Mouse (Mus musculus) midbrain, embryonic 11.5 days (tissue): ENCODE results near the gene Sult1e1. TPM values are rescaled to one million over a fixed set of nuclear protein-coding genes. Genes with fewer than 3 reads are reported as not detected.

ENCODE experiments used
- ATAC-seq: fragments of 200-750 bp; cut with Nextera tagmentation; 2 replicates; pipeline ENCODE4 v1.8.0; 2017; ENCODE audit warnings: moderate TSS enrichment, moderate library complexity; ENCODE audit not compliant: low FRiP score
- DNase-seq: peaks from one replicate; pipeline ENCODE4 v3.0.0; 2015; ENCODE audit warnings: low spot score; ENCODE audit errors: missing footprints
- H3K27ac ChIP-seq: fragments of 300-500 bp; sonication (generic); 2 replicates; pipeline ENCODE4 v1.5.1; 2014; ENCODE audit warnings: low read depth, low read length
- H3K27me3 ChIP-seq: fragments of 300-500 bp; sonication (generic); 2 replicates; pipeline ENCODE4 v1.6.1; 2014; ENCODE audit warnings: mild to moderate bottlenecking, low read length, moderate library complexity, mixed read lengths; ENCODE audit not compliant: control insufficient read depth, insufficient read depth
- H3K36me3 ChIP-seq: fragments of 300-500 bp; sonication (generic); 2 replicates; pipeline ENCODE4 v1.6.1; 2014; ENCODE audit warnings: mild to moderate bottlenecking, low read length, moderate library complexity, mixed read lengths; ENCODE audit not compliant: control insufficient read depth, insufficient read depth
- H3K4me1 ChIP-seq: fragments of 300-500 bp; sonication (generic); 2 replicates; pipeline ENCODE4 v1.6.1; 2014; ENCODE audit warnings: low read length; ENCODE audit not compliant: control insufficient read depth, insufficient read depth
- H3K4me2 ChIP-seq: fragments of 300-500 bp; sonication (generic); 2 replicates; pipeline ENCODE4 v1.6.1; 2014; ENCODE audit warnings: mild to moderate bottlenecking, moderate library complexity
- H3K4me3 ChIP-seq: fragments of 300-500 bp; sonication (generic); 2 replicates; pipeline ENCODE4 v1.5.1; 2014; ENCODE audit warnings: low read depth, low read length
- H3K9ac ChIP-seq: fragments of 300-500 bp; sonication (generic); 2 replicates; pipeline ENCODE4 v1.6.1; 2014; ENCODE audit warnings: low read length
- H3K9me3 ChIP-seq: fragments of 300-500 bp; sonication (generic); 2 replicates; pipeline ENCODE4 v1.6.1; 2016; ENCODE audit warnings: low read length; ENCODE audit not compliant: control insufficient read depth
- WGBS: fragments of 180-500 bp; shearing (Covaris S2); extraction: QIAGEN DNeasy Blood & Tissue Kit; methylation state at CpG from one replicate; pipeline ENCODE4 v1.1.7; 2014; 5-methylcytosine and 5-hydroxymethylcytosine counted together
- polyA plus RNA-seq: library from polyadenylated mRNA; unstranded; fragments of >200 nt; fragmentation: Nextera tagmentation; extraction: Ambion mirVana; gene quantifications from 2 replicates; pipeline ENCODE4 v1.2.1, GENCODE M21; 2014

The Sult1e1 gene
- polyA plus RNA-seq, result not detected in 2 replicates

DNA sequence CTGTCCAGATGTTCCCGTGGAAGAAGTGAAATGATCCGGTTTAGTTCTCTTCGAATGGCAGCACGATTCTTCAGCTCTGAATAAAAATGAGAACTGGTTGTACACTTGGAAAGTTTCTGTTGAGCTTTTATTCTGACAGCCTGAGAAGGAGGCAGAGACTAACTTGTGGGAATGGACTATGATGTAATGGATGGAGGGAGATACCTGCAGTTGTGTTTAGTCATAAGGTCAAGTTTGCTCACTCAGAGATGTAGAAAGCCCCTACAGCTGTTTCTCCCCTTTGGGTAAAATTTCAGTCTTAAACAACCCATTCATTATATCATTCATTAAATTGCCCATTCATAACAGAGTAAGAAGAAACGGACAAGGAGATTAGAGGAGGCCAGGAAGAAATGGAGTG is at the start of gene Sult1e1:
Gene Sult1e1 (minus strand): TSS at position 101 of the 400 bp plus-strand sequence.
- no peak for ATAC-seq

DNA sequence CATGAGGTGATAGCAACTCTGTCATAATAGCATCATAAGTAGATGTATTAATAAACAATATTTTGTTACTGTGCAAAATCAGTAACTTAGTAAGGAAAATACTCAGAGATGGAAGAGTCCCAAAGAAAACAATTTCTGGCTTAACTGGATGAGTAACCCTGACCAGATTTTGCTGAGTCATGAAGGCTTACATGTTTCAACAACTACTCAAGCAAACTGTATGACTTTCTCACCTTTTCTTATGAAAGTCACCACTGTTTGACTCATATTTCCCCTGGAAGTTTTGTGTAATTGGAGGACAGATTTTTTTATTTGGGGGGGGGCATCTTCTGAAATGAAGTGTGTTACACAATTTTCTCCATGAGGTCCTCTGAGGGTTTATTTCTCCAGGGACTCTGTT is 31.3 kb upstream of the Sult1e1 start:
- no peaks in the 10 kb centered on the region for H3K9me3 ChIP-seq
- H3K9ac ChIP-seq, result no peak overlapping the region
- H3K4me2 ChIP-seq, result no peak overlapping the region
- DNase-seq (no peak), ATAC-seq (no peak)
- H3K27me3 ChIP-seq, result no peaks in the 10 kb centered on the region
- H3K36me3 ChIP-seq, result no peaks in the 10 kb centered on the region
- no peaks in the 10 kb centered on the region for H3K4me1 ChIP-seq
- no peak overlapping the region for H3K27ac ChIP-seq
- no peak overlapping the region for H3K4me3 ChIP-seq

More for the DNA sequence above, at the start of gene Sult1e1:
- Histone ChIP-seq H3K27ac (no peak within 1 kb of the TSS), H3K4me1 (no peaks in the 10 kb centered on the region), H3K4me3 (no peak within 1 kb of the TSS), H3K27me3 (no peaks in the 10 kb centered on the region), H3K4me2 (no peak within 1 kb of the TSS), H3K9ac (no peak within 1 kb of the TSS), H3K36me3 (no peaks in the 10 kb centered on the region), H3K9me3 (no peaks in the 10 kb centered on the region)
- WGBS, result 83% methylated on average over 5 of the region's 5 CpGs
- no peak for DNase-seq

DNA sequence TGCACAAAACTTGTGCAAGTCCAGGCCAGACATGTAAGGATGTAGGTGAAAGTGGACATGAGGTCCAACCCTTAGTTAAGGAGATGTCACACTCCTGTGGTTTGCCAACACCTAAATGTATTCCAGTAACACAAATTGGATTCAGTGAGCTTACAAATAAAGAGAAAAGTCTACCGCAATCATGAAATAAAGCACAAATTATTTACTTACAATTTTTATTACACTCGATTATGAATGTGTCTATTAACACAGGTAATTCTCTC is 23.7 kb upstream of the Sult1e1 start:
- no peaks in the 10 kb centered on the region for H3K9me3 ChIP-seq
- DNase-seq (no peak), ATAC-seq (no peak)
- no peak overlapping the region for H3K4me3 ChIP-seq
- no peak overlapping the region for H3K4me2 ChIP-seq
- no peak overlapping the region for H3K27ac ChIP-seq
- 88% methylated on average over 2 of the region's 2 CpGs for WGBS
- H3K27me3 ChIP-seq, result no peaks in the 10 kb centered on the region
- no peak overlapping the region for H3K9ac ChIP-seq
- H3K4me1 ChIP-seq, result no peaks in the 10 kb centered on the region
- H3K36me3 ChIP-seq, result no peaks in the 10 kb centered on the region

DNA sequence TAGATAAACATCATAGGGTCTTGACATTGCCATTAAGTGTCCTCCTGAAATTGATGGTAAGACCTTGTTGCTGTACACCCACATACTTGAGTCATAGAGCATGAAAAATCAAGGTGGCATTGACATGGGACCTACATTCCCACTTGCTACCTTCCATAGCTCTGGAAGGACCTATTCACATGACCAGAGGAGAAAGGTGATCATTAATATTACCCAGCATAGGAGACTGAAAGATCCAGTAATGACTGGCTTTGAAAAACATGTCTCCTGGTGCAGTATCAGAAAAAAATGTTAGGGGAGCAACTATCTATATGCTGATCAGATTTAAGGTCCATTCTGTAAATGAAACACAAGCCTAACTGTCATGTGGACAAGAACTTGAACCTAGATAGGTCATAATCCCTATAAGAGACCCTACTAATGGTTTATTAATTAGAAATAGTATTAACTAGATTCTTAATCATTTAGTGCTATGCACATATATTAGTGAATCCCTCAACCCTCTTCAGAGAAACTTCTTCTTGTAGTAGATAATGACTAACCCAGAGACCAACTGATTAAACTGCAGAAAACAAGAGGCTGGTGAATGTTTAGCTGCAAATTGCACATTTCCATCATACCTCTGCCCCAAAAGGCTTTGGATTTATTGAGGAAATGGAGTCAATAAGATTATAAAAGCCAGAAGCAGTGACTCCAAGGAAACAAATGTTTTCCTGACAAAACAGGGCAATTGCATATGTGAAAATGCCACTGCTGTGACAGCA is 23.2 kb upstream of the Sult1e1 start:
- no peaks in the 10 kb centered on the region for H3K36me3 ChIP-seq
- no peaks in the 10 kb centered on the region for H3K9me3 ChIP-seq
- H3K4me3 ChIP-seq, result no peak overlapping the region
- no peak overlapping the region for H3K4me2 ChIP-seq
- DNase-seq, result no peak
- no peak overlapping the region for H3K9ac ChIP-seq
- H3K4me1 ChIP-seq, result no peaks in the 10 kb centered on the region
- no peaks in the 10 kb centered on the region for H3K27me3 ChIP-seq
- ATAC-seq, result no peak
- no peak overlapping the region for H3K27ac ChIP-seq

DNA sequence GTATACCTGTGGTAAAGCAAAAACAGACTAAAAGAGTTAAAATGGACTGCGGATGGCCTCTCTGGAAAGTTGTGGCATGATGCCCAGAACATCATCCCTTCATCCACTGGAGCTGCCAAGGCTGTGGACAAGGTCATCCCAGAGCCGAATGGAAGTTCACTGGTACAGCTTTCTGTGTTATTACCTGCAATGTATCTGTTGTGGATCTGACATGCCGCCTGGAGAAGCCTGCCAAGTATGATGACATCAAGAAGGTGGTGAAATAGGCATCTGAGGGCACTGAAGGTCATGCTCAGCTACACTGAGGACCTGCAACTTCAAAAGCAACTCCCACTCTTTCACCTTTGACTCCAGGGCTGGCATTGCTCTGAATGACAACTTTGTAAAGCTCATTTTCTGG is 9.6 kb upstream of the Sult1e1 start:
- no peaks in the 10 kb centered on the region for H3K9me3 ChIP-seq
- no peak overlapping the region for H3K4me2 ChIP-seq
- no peak for ATAC-seq
- no peaks in the 10 kb centered on the region for H3K36me3 ChIP-seq
- no peaks in the 10 kb centered on the region for H3K27me3 ChIP-seq
- H3K27ac ChIP-seq, result no peak overlapping the region
- no peaks in the 10 kb centered on the region for H3K4me1 ChIP-seq
- H3K4me3 ChIP-seq, result no peak overlapping the region
- H3K9ac ChIP-seq, result no peak overlapping the region
- DNase-seq, result no peak
- WGBS, result 79% methylated on average over 3 of the region's 3 CpGs

DNA sequence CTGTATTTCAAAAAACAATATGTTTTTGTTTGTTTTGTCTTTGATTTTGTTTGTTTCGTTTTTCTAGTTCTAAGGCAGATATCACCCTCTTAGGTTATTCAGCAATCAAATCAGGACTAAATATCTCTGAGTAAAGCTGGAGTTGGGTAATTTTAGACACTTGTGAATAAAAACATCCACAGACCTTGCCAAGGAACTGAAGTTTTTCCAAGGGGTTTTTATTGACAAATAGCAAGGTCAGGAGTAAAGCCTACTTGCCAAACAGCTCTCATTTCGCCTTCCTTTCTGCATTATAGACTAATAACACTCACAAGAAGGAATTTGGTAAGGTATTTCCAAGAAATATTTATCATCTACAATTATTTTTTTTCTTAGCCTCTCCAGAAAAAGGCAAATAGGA is 6.5 kb upstream of the Sult1e1 start:
- WGBS, result 82% methylated on average over 2 of the region's 2 CpGs
- Histone ChIP-seq H3K9ac (no peak overlapping the region), H3K4me1 (no peaks in the 10 kb centered on the region), H3K27me3 (no peaks in the 10 kb centered on the region), H3K27ac (no peak overlapping the region), H3K4me2 (no peak overlapping the region), H3K4me3 (no peak overlapping the region), H3K9me3 (no peaks in the 10 kb centered on the region), H3K36me3 (no peaks in the 10 kb centered on the region)
- ATAC-seq (no peak), DNase-seq (no peak)

DNA sequence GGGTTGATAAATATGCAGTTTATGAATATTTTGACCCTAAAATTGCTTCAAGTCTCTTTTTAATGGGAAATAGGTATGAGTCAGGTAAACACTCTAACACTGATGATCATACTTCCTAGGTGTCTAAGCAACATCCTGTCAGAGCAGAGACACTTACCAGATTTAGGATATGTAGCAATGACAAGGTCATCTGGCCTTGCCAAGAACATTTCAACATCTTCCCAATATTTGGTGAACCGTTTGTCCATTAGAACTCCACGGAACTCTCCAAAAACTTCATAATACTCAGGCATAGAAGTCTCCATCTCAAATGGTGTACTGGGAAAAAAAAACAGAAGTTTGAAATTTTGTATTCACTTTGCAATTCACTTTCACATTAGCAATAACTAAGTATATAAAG is 1.5 kb downstream of the Sult1e1 start:
- H3K36me3 ChIP-seq, result no peaks in the 10 kb centered on the region
- no peaks in the 10 kb centered on the region for H3K4me1 ChIP-seq
- H3K4me3 ChIP-seq, result no peak overlapping the region
- no peaks in the 10 kb centered on the region for H3K9me3 ChIP-seq
- H3K9ac ChIP-seq, result no peak overlapping the region
- H3K4me2 ChIP-seq, result no peak overlapping the region
- no peak overlapping the region for H3K27ac ChIP-seq
- 85% methylated on average over 2 of the region's 2 CpGs for WGBS
- no peak for ATAC-seq
- no peaks in the 10 kb centered on the region for H3K27me3 ChIP-seq
- DNase-seq, result no peak

DNA sequence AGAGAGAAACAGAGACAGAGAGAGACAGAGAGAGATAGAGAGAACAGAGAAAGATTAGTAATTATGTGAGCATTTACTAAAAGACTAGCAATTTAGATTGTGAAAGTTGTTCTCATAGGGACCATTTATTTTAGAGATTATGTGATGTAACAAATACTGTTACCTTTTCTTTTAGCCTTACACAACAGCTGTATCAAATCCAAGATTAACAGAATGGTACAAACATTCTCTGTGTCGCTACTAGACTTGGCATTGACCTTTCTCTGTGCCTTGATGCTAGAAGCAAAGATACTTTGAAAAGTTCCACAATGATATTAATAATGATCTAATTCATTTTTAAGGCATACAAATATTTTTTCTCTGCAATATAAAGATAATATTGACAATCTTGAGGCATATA is 11.0 kb downstream of the Sult1e1 start:
- no peak for ATAC-seq
- 79% methylated on average over 1 of the region's 1 CpGs for WGBS
- Histone ChIP-seq H3K36me3 (no peaks in the 10 kb centered on the region), H3K27ac (no peak overlapping the region), H3K27me3 (no peaks in the 10 kb centered on the region), H3K9ac (no peak overlapping the region), H3K4me1 (no peaks in the 10 kb centered on the region), H3K9me3 (no peaks in the 10 kb centered on the region), H3K4me3 (no peak overlapping the region), H3K4me2 (no peak overlapping the region)
- no peak for DNase-seq

DNA sequence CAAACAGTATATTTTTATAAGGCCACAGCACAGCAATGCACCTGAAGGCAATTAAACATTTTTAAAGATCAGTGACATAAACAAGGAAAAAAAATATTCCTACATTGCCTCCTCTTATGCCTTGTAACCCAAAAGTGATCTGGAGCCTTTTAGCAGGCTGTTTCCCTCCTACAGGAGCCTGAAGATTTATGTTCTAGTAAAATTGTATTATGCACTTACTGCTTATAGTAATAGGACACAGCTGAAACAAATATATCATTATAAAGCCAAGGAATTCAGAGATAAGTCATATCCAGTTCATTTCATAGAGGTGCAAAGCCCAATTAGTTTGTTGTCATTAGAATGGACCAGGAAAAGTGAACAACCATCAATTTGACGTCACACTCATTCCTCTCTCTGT is 17.2 kb downstream of the Sult1e1 start:
- no peaks in the 10 kb centered on the region for H3K36me3 ChIP-seq
- H3K27ac ChIP-seq, result no peak overlapping the region
- 77% methylated on average over 1 of the region's 1 CpGs for WGBS
- no peaks in the 10 kb centered on the region for H3K4me1 ChIP-seq
- H3K27me3 ChIP-seq, result no peaks in the 10 kb centered on the region
- no peak overlapping the region for H3K4me3 ChIP-seq
- no peak overlapping the region for H3K4me2 ChIP-seq
- H3K9ac ChIP-seq, result no peak overlapping the region
- H3K9me3 ChIP-seq, result no peaks in the 10 kb centered on the region
- no peak for DNase-seq
- no peak for ATAC-seq

DNA sequence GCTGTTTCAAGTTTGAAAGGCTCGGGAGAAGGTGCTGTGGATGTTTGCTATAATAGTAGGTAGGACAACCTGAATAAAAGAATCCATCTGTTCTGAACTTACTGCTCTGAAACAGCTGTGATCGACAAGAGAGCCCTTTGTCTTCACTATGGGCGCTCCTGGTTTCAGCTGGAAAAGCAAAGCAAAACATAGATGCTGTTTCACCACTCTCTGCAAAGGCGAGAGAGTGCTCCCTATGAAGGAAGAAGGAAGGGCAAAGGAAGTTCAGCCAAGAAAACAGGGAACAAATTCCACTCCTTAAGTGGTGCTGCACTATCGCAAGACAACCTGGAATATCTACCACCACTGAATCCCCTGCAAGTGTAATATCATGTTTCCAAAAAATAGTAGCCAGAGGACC is 17.9 kb downstream of the Sult1e1 start:
- no peak for ATAC-seq
- H3K4me1 ChIP-seq, result no peaks in the 10 kb centered on the region
- no peaks in the 10 kb centered on the region for H3K36me3 ChIP-seq
- H3K4me3 ChIP-seq, result no peak overlapping the region
- DNase-seq, result no peak
- no peak overlapping the region for H3K27ac ChIP-seq
- no peak overlapping the region for H3K4me2 ChIP-seq
- H3K27me3 ChIP-seq, result no peaks in the 10 kb centered on the region
- H3K9me3 ChIP-seq, result no peaks in the 10 kb centered on the region
- no peak overlapping the region for H3K9ac ChIP-seq
- WGBS, result 71% methylated on average over 5 of the region's 5 CpGs
